Mouse (Mus musculus) urinary bladder, postnatal 14 days (tissue): ENCODE data around the gene Papss2.

Experiments
- DNase-seq: peaks from one replicate; pipeline ENCODE4 v3.0.0; 2021; ENCODE audit warnings: low spot score

The Papss2 gene

DNA sequence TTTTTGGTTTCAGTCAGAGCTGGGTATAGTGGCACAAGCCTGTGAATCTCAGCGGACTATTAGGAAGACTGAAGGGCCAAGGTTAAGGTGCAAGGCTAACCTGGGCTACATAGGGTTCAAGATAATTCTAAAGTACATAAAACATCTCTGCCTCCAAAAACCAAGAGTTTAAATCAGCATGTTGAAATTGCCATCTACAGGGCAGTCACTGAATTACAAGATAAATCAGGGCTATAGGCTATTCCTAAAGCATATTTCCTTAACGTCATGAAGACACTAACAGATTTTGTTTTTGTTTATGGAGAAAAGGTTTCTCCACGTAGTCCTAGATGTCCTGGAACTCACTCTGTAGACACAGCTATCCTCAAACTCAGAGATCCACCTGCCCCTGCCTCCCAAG, 114.7 kb downstream of the Papss2 start:
- DNase-seq = no peak

DNA sequence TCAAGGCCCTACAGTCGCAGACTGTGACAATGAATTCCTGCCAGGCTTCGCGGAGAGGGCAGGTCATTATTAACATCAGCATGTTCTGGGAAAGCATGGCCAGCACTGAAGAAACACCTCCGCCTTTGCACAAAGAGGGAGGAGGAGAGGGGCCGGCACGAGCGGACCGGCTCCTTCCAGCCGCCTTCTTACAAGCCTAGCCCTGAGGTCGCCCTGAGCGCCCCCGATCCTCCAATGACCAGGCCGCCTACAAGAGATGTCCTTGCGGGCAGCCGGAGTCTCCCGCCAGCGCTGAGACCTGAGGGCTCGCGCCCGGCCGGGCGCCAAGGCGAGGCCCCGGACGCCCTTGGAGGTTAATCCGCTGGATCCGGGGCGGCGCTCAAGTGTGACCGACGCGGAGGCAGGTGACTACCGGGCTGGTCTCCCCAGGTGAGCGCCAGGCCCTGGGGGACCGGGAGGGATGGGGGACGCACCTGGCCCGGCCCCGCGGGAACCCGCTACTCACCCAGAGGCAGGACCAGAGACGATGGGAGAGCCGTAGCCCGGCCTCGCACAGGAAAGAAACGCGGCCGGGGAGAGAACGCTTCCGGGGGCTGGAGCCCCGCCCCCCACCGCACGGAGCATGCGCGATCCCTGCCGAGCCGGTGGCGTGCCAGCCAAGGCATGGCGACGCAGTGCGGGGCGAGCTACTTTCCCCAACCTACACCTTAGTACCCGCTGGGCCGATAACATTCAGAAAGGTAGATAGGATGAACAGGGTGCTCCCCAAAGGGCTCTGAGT, 116.4 kb downstream of the Papss2 start:
- peak; percentile 90 for DNase-seq

DNA sequence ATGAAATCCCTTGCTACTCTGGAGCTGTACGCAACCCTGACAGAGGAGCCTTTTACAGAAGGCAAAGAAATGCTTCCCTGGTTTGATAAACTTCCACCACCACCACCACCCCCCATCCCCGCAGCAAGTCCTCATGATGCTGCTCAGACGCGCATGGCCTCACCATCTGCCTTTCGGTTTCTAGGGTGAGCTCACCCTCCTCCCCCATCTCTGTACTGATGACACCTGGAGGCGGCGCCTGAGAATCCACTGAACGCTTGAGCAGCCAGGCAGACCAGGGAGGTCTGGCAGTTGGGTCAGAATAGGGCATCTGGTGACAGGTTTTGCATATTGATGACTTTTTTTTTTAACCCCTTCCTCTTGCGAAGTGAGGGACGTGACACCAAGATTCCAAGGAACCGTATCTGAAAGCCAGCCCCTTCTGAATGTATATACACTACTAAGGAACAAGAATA, 117.0 kb downstream of the Papss2 start:
- peak; percentile 64 for DNase-seq

DNA sequence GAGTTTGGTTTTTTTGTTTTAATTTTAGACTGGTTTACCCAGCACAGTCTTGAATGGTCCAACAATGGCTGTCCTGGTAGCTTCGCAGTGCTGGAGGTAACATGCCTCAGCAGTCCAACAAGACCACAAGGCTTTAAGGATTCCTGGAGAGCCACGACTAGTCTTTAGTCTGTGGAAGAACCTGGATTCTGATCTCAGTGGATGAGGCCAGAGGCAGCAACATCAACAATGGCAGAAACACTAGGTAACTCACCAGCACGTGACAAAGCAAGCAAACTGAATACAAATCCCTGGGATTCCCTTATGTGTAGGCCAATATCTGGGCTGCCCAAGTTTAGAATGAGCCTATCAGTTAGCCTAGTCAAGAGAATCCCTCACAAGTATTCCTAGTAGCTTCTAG, 117.9 kb downstream of the Papss2 start:
- no peak for DNase-seq

DNA sequence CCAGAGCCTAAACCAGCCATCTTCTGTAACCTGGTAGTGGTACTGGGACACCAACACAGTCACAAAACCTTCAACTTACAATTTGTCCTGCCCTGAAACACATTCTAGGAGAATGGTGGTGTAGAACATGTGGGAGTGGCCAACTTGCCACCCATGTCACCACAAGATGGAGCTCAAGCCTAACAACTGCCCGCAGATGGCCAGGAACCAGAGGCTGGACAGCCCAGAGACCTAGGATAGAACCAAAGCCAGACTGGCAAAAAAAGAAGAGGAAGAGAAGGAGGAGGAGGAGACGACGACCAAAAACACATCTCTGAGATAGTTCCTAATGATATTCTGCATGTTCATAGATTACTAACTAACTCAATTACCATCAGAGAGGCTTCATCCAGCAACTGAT, 119.6 kb downstream of the Papss2 start:
- DNase-seq = peak; percentile 76

DNA sequence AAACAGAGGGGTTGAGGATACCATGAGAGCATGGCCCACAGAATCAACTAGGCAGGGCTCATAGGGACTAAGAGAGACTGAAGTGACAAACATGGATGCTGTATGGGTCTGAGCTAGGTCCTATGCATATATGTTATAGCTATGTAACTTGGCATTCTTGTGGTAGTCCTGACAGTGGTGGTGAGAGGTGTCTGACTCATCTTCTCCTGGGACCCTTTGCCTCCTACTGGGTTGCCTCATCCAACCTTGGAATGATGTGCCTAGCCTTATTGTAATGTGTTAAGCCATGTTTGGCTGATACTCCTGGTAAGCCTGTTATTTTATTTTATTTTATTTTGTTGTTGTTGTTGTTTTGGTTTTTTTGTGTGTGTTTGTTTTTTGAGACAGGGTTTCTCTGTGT, 120.1 kb downstream of the Papss2 start:
- DNase-seq = no peak
